Mouse (Mus musculus) cerebellum, adult 2 months (tissue): ENCODE measurements around the gene Gpr101. TPM values are rescaled to one million over a fixed set of nuclear protein-coding genes. Genes with fewer than 3 reads are reported as not detected.

Experiments used
- DNase-seq, 2 experiments: peaks; one replicate each; pipeline ENCODE4 v3.0.0; 2021
- H3K27ac ChIP-seq: fragments of 200-500 bp; 2 replicates; pipeline ENCODE4 v1.5.1; 2012; ENCODE audit warnings: low read length, control low read depth, inconsistent platforms; ENCODE audit not compliant: insufficient read depth
- H3K27me3 ChIP-seq: fragments of 200-500 bp; 2 replicates; pipeline ENCODE4 v1.6.1; 2012; ENCODE audit warnings: inconsistent platforms, mild to moderate bottlenecking, low read length, moderate library complexity; ENCODE audit not compliant: control insufficient read depth, insufficient read depth
- H3K4me1 ChIP-seq: fragments of 200-500 bp; 2 replicates; pipeline ENCODE4 v1.6.1; 2011; ENCODE audit warnings: low read length; ENCODE audit not compliant: control insufficient read depth, insufficient read depth
- H3K4me3 ChIP-seq: fragments of 200-500 bp; replicated peaks from 2 replicates; pipeline ENCODE3; 2011; ENCODE audit warnings: mild to moderate bottlenecking, low read depth, low read length, control low read depth; ENCODE audit not compliant: insufficient read depth
- CTCF ChIP-seq: fragments of 200-500 bp; IDR thresholded peaks from 2 replicates; pipeline ENCODE4 v1.5.1; 2011; ENCODE audit warnings: low read depth, mild to moderate bottlenecking, control low read depth, low read length, moderate library complexity, borderline replicate concordance; ENCODE audit not compliant: insufficient read depth
- POLR2A ChIP-seq: fragments of 200-500 bp; IDR thresholded peaks from 2 replicates; pipeline ENCODE4 v1.6.1; 2011; ENCODE audit warnings: low read length, control low read depth, borderline replicate concordance; ENCODE audit not compliant: insufficient read depth
- WGBS: fragments of 180-500 bp; shearing (Covaris S2); methylation state at CpG from one replicate; pipeline ENCODE4 v1.1.7; 2018; 5-methylcytosine and 5-hydroxymethylcytosine counted together
- polyA plus RNA-seq: library from polyadenylated mRNA; depleted of rRNA; stranded (reverse); fragments of >200 nt; gene quantifications from 2 replicates; pipeline ENCODE4 v1.2.3, GENCODE M21; 2012; rRNA removed

Gene Gpr101
- 1.9 and 2.0 TPM in 2 replicates for polyA plus RNA-seq

DNA sequence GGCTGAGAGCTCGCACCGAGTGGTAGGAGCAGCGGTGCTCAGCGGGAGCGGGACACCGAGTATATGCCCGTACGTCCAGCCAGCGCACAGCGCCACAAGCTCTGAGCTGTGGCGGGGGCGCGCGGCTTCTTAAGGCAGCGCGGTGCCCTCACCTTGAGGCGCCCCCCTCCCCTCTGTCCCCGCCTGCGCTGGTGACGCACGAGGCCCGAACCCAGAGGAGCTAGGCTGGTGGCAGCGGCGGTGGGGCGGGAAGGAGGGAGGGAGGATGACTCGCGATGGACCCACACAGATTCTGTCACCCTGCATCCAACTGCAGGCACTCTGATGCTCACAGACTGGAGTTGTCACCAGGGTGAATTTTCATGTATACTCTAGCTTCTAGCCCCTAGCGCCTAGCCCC lies at the start of gene Gpr101:
Gene Gpr101, minus strand, starts transcription at position 124 of the 400 bp plus-strand sequence.
- no peaks in the 10 kb centered on the region; the same call in 1 of the 2 replicates for H3K27me3 ChIP-seq
- no peak for DNase-seq
- H3K4me1 ChIP-seq = no peaks in the 10 kb centered on the region
- 4% methylated on average over 26 of the region's 28 CpGs for WGBS
- H3K27ac ChIP-seq = no peak within 1 kb of the TSS
- no peak for TF ChIP-seq POLR2A
- TF ChIP-seq CTCF = no peak
- no peak within 1 kb of the TSS for H3K4me3 ChIP-seq

DNA sequence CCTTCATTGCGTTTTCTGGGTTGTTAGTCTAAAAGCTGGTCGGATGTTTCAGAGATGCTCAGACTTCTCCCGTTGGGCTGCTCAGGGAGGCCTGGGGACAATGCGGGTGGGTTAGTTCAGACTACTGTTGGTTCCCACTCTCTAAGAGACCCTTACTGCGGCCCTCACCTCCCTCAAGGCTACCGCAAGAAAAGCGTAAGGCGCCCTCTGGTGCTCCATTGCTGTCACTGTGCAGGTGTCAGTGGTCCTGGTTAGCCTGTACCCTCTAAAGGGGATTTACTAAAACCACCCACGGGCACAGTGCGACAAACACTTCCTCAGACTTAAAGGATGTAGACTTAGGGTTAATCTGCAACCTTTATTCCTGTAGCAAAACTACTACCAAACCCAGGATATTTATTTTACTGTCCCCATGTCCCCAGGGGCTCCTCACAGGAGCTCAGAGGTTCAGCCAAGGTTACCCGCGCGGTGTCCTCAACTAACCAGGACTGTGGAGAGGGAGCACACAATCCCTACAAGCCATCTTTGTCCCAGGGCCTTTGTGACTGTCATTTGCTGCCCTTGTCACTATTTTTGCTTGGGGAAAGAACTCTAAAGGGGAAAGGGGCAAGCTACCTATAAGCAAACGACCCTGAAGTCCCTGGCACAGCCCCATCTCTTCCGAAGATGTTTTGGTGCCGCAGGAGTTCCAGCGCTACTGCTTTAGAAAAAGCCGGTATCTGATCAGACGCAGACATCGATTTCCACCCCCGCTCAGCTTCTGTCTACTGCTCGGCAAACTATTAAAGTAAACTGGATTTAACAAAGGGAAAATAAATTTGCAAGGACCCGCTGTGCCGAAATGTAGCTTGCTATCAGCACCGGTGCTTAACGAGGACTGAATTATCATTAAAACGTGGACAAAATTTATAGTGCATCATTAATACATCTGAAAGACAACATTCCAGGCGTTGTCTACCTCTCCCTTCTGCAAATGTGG lies 17.8 kb upstream of the Gpr101 start:
- no peaks in the 10 kb centered on the region for H3K27me3 ChIP-seq
- DNase-seq = no peak
- WGBS = 28% methylated on average over 28 of the region's 28 CpGs
- no peak overlapping the region for H3K27ac ChIP-seq
- H3K4me3 ChIP-seq = no peak overlapping the region
- TF ChIP-seq POLR2A (no peak), CTCF (no peak)
- no peaks in the 10 kb centered on the region for H3K4me1 ChIP-seq

DNA sequence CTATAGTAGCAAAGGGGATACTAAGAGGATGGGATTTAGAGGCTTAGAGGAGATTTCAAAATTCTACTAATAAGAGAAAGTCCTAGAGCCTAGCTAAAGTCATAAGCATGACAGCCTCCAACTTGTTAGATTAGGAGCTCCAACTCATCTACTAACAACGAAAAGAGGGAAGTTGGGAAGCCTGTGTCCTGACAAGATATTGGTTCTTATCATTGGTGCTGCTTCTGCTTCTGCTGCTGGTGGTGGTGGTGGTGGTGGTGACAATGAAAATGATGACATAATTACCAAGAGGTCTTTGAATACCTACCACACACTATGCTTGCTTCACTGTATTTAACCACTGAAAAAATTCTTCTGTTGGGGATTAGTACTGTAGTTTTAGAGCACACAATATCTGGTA lies 2.7 kb upstream of the Gpr101 start:
- Histone ChIP-seq H3K27me3 (no peaks in the 10 kb centered on the region; the same call in 1 of the 2 replicates), H3K27ac (no peak overlapping the region), H3K4me3 (no peak overlapping the region), H3K4me1 (no peaks in the 10 kb centered on the region)
- WGBS = 95% methylated on average over 1 of the region's 1 CpGs
- TF ChIP-seq CTCF (no peak), POLR2A (no peak)
- no peak for DNase-seq

Other genes starting within 250 kb of the Gpr101 start
- 20.1 and 21.6 TPM in 2 replicates for gene Arhgef6, start 165.0 kb downstream of the Gpr101 start, polyA plus RNA-seq
- 67.9 and 69.9 TPM in 2 replicates for gene Rbmx, start 110.7 kb downstream of the Gpr101 start, polyA plus RNA-seq
- not detected in 2 replicates for gene Gm364, start 94.6 kb downstream of the Gpr101 start, polyA plus RNA-seq